In the genomic region with DNA sequence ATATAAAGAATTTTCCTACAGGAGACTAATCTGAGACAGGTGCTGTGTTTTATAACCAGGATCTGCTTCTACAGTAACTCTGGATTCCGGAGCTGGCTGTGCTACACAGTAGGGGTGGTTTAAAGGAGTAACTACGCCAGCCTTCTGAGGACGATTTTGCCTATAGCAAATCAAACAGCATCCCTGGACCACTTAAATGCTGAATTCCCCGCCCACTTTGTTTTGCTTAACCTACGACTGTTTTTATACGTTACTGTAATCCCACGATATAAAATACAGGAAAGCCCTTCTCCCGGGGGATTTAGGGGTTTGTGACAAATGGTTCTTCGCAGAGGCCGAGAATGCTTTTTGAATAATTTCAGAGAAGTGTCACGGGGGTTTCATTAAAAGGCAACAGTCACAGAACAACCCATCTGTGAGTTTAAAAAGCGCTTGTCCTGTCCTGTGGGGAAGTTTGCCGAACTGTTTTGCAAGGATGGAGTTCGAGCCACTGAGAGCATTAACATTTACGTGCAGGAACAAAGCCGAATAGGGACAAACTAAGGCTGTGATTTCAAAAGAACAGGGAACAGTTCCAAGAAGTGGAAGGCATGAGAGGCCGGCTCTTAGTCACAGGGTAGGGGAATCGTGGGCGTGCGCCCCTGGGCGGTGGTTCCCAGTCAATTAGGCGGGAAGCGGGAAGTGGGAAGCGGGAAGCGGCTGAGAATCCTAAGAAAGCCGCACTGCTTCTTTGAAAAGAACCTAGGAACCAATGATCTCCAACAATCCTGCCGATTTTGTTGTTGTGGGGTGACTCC, we compare ENCODE assay signal across 8 mouse cellular contexts. TPM values are rescaled to one million over a fixed set of nuclear protein-coding genes. Genes with fewer than 3 reads are reported as not detected.
DNase-seq lines count a peak whose midpoint lies in the region; ATAC-seq and TF ChIP-seq lines count a peak whose summit lies in the region.

No protein-coding gene starts in this region.

- TF ChIP-seq POLR2A in embryonic fibroblast, embryonic 13.5 days (IDR thresholded peaks at IDR 0.05; ENCODE audit: low read depth, low read length), result peak; percentile 26; the same call in 1 of the 2 replicates

- no peak for TF ChIP-seq CTCF in embryonic fibroblast, embryonic 13.5 days (IDR thresholded peaks at IDR 0.05; ENCODE audit: borderline replicate concordance, insufficient read depth, low read length)

- 18% methylated on average over 27 of the region's 27 CpGs for WGBS in liver, embryonic 16.5 days (ENCODE audit: insufficient replicate concordance)

- H3K4me1 ChIP-seq in embryonic fibroblast, embryonic 13.5 days (ENCODE audit: control insufficient read depth, insufficient read depth, low read length), result peaks cover 15% of the 10 kb centered on the region; the same call in 1 of the 2 replicates
- peaks cover 14% of the 10 kb centered on the region for H3K4me1 ChIP-seq in liver, embryonic 16.5 days (ENCODE audit: control insufficient read depth, low read depth, low read length)

- H3K9ac ChIP-seq in liver, embryonic 16.5 days (ENCODE audit: low read depth, low read length), result no peak overlapping the region

- no peaks in the 10 kb centered on the region for H3K9me3 ChIP-seq in liver, embryonic 16.5 days (replicated peaks; ENCODE audit: control insufficient read depth, low read length)

- H3K4me3 ChIP-seq in embryonic fibroblast, embryonic 13.5 days (ENCODE audit: insufficient read depth, low read length), result peak overlapping the region; percentile 27
- no peak overlapping the region for H3K4me3 ChIP-seq in liver, embryonic 16.5 days (ENCODE audit: low read depth, low read length)

- H3K4me2 ChIP-seq in liver, embryonic 16.5 days (ENCODE audit: low read depth, low read length), result peak overlapping the region; percentile 27

- peaks cover 43% of the 10 kb centered on the region for H3K27me3 ChIP-seq in liver, embryonic 16.5 days (ENCODE audit: control insufficient read depth, insufficient read depth, low read depth, low read length)

- peak overlapping the region; percentile 94 for H3K27ac ChIP-seq in embryonic fibroblast, embryonic 13.5 days (ENCODE audit: insufficient read depth, low read length)
- H3K27ac ChIP-seq in liver, embryonic 16.5 days (ENCODE audit: low read length), result no peak overlapping the region

- ATAC-seq in liver, embryonic 16.5 days (ENCODE audit: low read depth), result peak; percentile 48; the same call in 1 of the 2 replicates

- no peaks in the 10 kb centered on the region for H3K36me3 ChIP-seq in liver, embryonic 16.5 days (ENCODE audit: control insufficient read depth, insufficient read depth)

- DNase-seq in right cerebral cortex, adult 18-20 months, result peak; percentile 45
- DNase-seq in right cerebral cortex, postnatal 36 days (ENCODE audit: low spot score in 2 of 2), result no peak
- peak; percentile 55 for DNase-seq in heart, postnatal 4 days
- peak; percentile 33 for DNase-seq in skeletal muscle tissue, adult 2 months (ENCODE audit: low read depth, low spot score)
- DNase-seq in cerebellum, postnatal 25 days, result no peak
- no peak for DNase-seq in thymus, postnatal 14 days

RNA-seq across cellular contexts. Expression of a gene that starts 49.7 kb away (rescaled TPM):
- polyA plus RNA-seq in embryonic fibroblast, embryonic 13.5 days (2011; ENCODE audit: insufficient read length, low read depth, missing spikeins), result 192 and 279 TPM in 2 replicates
- total RNA-seq in heart, postnatal 4 days (2021), result 100 to 1,000 TPM; 504 to 509 TPM
- 94.3 and 105 TPM in 2 replicates for polyA plus RNA-seq in liver, embryonic 16.5 days (2015; fragmentation: Nextera tagmentation; extraction: Ambion mirVana)

Comparison
In these comparisons a context has a peak if more than half of its experiments do, and no peak if none do; other contexts are left out.
1. DNase-seq: peak in right cerebral cortex, adult 18-20 months (single experiment), heart, postnatal 4 days (single experiment) and skeletal muscle tissue, adult 2 months (single experiment); none in right cerebral cortex, postnatal 36 days (0 of 2), cerebellum, postnatal 25 days (0 of 2) and thymus, postnatal 14 days (single experiment).